Mouse (Mus musculus): Measurements from ENCODE around the gene Ano6. TPM values are rescaled to one million over a fixed set of nuclear protein-coding genes. Genes with fewer than 3 reads are reported as not detected.

Gene Ano6
- total and polyA plus RNA-seq, 3 experiments, result 14.9 to 27.0 (median 18.4) TPM

DNA sequence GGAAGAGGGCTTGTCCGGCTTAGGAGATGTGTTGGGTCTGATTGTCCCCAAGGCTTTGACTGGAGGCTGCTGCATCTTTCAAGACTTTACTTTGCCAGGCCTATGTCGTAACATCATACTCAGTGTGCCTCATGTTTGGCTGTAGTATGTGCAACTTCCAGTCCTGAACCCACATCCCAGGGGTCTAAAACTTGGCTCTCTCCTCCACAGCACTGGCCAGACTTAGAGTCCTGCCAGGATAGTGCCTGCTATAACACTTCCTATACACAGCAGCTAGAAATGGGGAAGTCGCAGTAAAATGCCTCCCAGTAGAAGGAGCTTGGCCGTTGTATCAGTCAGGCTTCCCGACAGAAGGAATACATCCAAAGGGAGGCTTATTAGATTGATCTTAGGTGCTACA lies 21.9 kb upstream of the Ano6 start:
- Histone ChIP-seq H3K4me3 (replicated peaks in 1 of 3; ENCODE audit: low read depth in 2 of 3, low read length in 2 of 3, poor library complexity in 1 of 3) (no peak overlapping the region), H3K27ac (ENCODE audit: insufficient read depth, low read depth) (no peak overlapping the region), H3K4me2 (ENCODE audit: insufficient read depth, low read depth, poor library complexity, severe bottlenecking) (no peak overlapping the region), H3K4me1 (ENCODE audit: control insufficient read depth in 1 of 2, insufficient read depth in 2 of 2) (peaks cover 3 to 10% of the 10 kb centered on the region in 2 experiments), H3K36me3 (replicated peaks in 1 of 2; ENCODE audit: control insufficient read depth in 1 of 2, insufficient read depth in 1 of 2, low read length in 1 of 2) (peaks cover 0 to 19% of the 10 kb centered on the region in 2 experiments), H3K9ac (ENCODE audit: insufficient read depth, low read depth) (no peak overlapping the region), H3K27me3 (replicated peaks) (no peaks in the 10 kb centered on the region), H3K79me2 (replicated peaks; ENCODE audit: control insufficient read depth, extremely low read depth, insufficient read depth, poor library complexity, severe bottlenecking) (no peaks in the 10 kb centered on the region; the same call in 1 of the 2 replicates), H3K9me3 (replicated peaks; ENCODE audit: low read length) (no peaks in the 10 kb centered on the region)
- TF ChIP-seq USF1 (IDR thresholded peaks at IDR 0.05; ENCODE audit: low read depth, low read length) (no peak), JUN (IDR thresholded peaks at IDR 0.05; ENCODE audit: insufficient read depth, low read depth, low read length) (no peak), JUND (conservative IDR thresholded peaks at IDR 0.05; ENCODE audit: low read depth, low read length) (no peak), KAT2A (IDR thresholded peaks at IDR 0.05; ENCODE audit: insufficient replicate concordance, low read length) (no peak), TBP (conservative IDR thresholded peaks at IDR 0.05; ENCODE audit: low read depth, low read length) (no peak), GABPA (IDR thresholded peaks at IDR 0.05; ENCODE audit: insufficient replicate concordance, low read depth, low read length) (no peak), USF2 (conservative IDR thresholded peaks at IDR 0.05; ENCODE audit: low read depth, low read length) (no peak), UBTF (IDR thresholded peaks at IDR 0.05; ENCODE audit: low read depth, low read length) (no peak), NRF1 (IDR thresholded peaks at IDR 0.05; ENCODE audit: low read depth, low read length) (no peak), MAFK (IDR thresholded peaks at IDR 0.05; ENCODE audit: insufficient replicate concordance, low read length) (no peak), MXI1 (IDR thresholded peaks at IDR 0.05; ENCODE audit: low read depth, low read length) (no peak), MAZ (IDR thresholded peaks at IDR 0.05; ENCODE audit: low read depth, low read length) (no peak), HCFC1 (IDR thresholded peaks at IDR 0.05; ENCODE audit: low read depth, low read length) (no peak), RCOR1 (conservative IDR thresholded peaks at IDR 0.05; ENCODE audit: low read depth, low read length) (no peak), NELFE (IDR thresholded peaks at IDR 0.05; ENCODE audit: low read depth, low read length) (no peak), MYC (IDR thresholded peaks at IDR 0.05; ENCODE audit: low read depth, low read length) (no peak), MEF2A (IDR thresholded peaks at IDR 0.05; ENCODE audit: borderline replicate concordance, low read depth, low read length) (no peak), POLR2A (IDR thresholded peaks at IDR 0.05; ENCODE audit: low read depth, low read length) (no peak), ZNF384 (IDR thresholded peaks at IDR 0.05; ENCODE audit: low read depth, low read length) (no peak)
- dilution Hi-C loops (cut with MboI; ENCODE audit: extremely low pct_ligation_motif_present, extremely low pct_unique_long_range_greater_than_20kb, low sequenced_read_pairs) (no loop called here), in situ Hi-C loops (cut with MboI; ENCODE audit: low pct_ligation_motif_present, low pct_unique_long_range_greater_than_20kb, low sequenced_read_pairs) (no loop called here)
- DNase-seq (ENCODE audit: extremely low read depth), result no peak

DNA sequence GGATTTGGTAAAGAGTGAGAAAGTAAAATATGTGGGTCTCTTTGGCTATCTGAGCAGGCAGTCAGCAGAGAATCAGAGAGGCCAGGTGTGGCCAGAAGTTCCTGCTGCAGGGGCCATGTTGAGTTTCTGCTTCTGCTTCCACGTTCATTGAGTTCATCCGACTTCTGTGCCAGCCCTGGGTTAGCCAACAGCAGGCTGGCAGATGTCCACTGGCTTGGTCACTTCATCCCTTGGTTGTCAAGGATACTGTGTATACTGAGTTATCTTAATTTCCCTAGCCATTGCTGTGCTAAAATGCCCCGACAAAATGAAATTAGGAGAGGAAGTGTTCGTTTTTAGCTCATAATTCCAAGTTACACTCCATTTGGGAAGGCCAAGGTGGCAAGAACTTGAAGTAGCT lies 21.1 kb upstream of the Ano6 start:
- H3K36me3 ChIP-seq (replicated peaks in 1 of 2; ENCODE audit: control insufficient read depth in 1 of 2, insufficient read depth in 1 of 2, low read length in 1 of 2), result peaks cover 0 to 18% of the 10 kb centered on the region in 2 experiments
- H3K27me3 ChIP-seq (replicated peaks), result no peaks in the 10 kb centered on the region
- dilution Hi-C loops (cut with MboI; ENCODE audit: extremely low pct_ligation_motif_present, extremely low pct_unique_long_range_greater_than_20kb, low sequenced_read_pairs), result no loop called here
- TF ChIP-seq KAT2A (IDR thresholded peaks at IDR 0.05; ENCODE audit: insufficient replicate concordance, low read length), result no peak
- no peak for TF ChIP-seq TBP (conservative IDR thresholded peaks at IDR 0.05; ENCODE audit: low read depth, low read length)
- no peak for TF ChIP-seq CTCF (conservative IDR thresholded peaks at IDR 0.05 in 1 of 2, IDR thresholded peaks at IDR 0.05 in 1 of 2; ENCODE audit: low read depth in 2 of 2, low read length in 2 of 2)
- no peak for TF ChIP-seq MYC (IDR thresholded peaks at IDR 0.05; ENCODE audit: low read depth, low read length)
- TF ChIP-seq IRF4 (IDR thresholded peaks at IDR 0.05; ENCODE audit: low read depth, low read length), result no peak
- TF ChIP-seq NELFE (IDR thresholded peaks at IDR 0.05; ENCODE audit: low read depth, low read length), result no peak
- TF ChIP-seq PAX5 (IDR thresholded peaks at IDR 0.05; ENCODE audit: low read length), result no peak
- H3K79me2 ChIP-seq (replicated peaks; ENCODE audit: control insufficient read depth, extremely low read depth, insufficient read depth, poor library complexity, severe bottlenecking), result no peaks in the 10 kb centered on the region; the same call in 1 of the 2 replicates
- no peak overlapping the region for H3K4me3 ChIP-seq (replicated peaks in 1 of 3; ENCODE audit: low read depth in 2 of 3, low read length in 2 of 3, poor library complexity in 1 of 3)
- no peaks in the 10 kb centered on the region for H3K9me3 ChIP-seq (replicated peaks; ENCODE audit: low read length)
- peaks cover 3 to 16% of the 10 kb centered on the region in 2 experiments for H3K4me1 ChIP-seq (ENCODE audit: control insufficient read depth in 1 of 2, insufficient read depth in 2 of 2)
- no peak for DNase-seq (ENCODE audit: extremely low read depth)
- H3K9ac ChIP-seq (ENCODE audit: insufficient read depth, low read depth), result no peak overlapping the region
- no peak overlapping the region for H3K27ac ChIP-seq (ENCODE audit: insufficient read depth, low read depth)
- no peak overlapping the region for H3K4me2 ChIP-seq (ENCODE audit: insufficient read depth, low read depth, poor library complexity, severe bottlenecking)
- in situ Hi-C loops (cut with MboI; ENCODE audit: low pct_ligation_motif_present, low pct_unique_long_range_greater_than_20kb, low sequenced_read_pairs), result no loop called here

Data from CH12.LX (cell line).